Comparison of ENCODE assay signal across 10 mouse cellular contexts in the genomic region with DNA sequence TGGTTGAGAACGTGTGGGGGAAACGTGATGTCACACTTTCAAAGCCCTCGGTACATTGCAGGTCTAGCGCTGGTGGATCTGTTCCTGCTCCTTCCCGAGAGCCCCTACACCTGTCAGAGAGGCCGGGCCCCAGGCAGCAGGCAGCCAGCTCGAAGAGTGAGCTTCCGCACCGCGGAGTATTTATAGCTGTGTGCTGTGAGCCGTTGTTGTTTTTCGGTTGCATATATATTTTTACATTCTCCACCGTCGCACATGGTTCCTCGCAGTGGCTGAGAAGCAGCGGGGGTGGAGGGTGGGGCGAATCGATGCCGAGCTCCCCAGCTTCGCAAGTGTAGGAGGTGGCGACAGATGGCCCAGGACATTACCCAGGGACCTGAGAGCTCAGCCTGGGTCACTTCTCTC. TPM values are rescaled to one million over a fixed set of nuclear protein-coding genes. Genes with fewer than 3 reads are reported as not detected.
DNase-seq lines count a peak whose midpoint lies in the region; ATAC-seq lines count a peak whose summit lies in the region.
"Had no signal": no experiment of that assay in that cellular context is flagged by ENCODE, and none has a peak within 500 bp of the region (broad histone marks: within the 10 kb centered on the region; RNA-seq: fewer than 3 reads in every experiment).

No protein-coding gene starts in this region.

- no peak overlapping the region for H3K9ac ChIP-seq in hindbrain, embryonic 14.5 days

- no peaks in the 10 kb centered on the region for H3K9me3 ChIP-seq in hindbrain, embryonic 10.5 days
- H3K9me3 ChIP-seq in hindbrain, embryonic 14.5 days (ENCODE audit: control insufficient read depth, low read length) = no peaks in the 10 kb centered on the region

- no peak for ATAC-seq in hindbrain, embryonic 14.5 days (ENCODE audit: low FRiP score)
- peak; percentile 61 for ATAC-seq in activated CD4-positive, CD25-positive, alpha-beta regulatory T cell, adult 4 months
- ATAC-seq: Patski had no signal

- no peak overlapping the region for H3K4me2 ChIP-seq in hindbrain, embryonic 14.5 days (replicated peaks)

- DNase-seq in hindbrain, embryonic 10.5 days (ENCODE audit: low spot score) = no peak
- no peak for DNase-seq in hindbrain, embryonic 14.5 days (ENCODE audit: low spot score)
- DNase-seq in left cerebral cortex, adult 9 months (ENCODE audit: low spot score in 2 of 2) = peak; percentile 48 to 78
- DNase-seq in right cerebral cortex, postnatal 14 days = peak; percentile 46
- DNase-seq in adrenal gland, postnatal 14 days = no peak
- no peak for DNase-seq in adrenal gland, adult (ENCODE audit: inconsistent age in 2 of 2, low spot score in 1 of 2)
- no peak for DNase-seq in adrenal gland, adult 2 months

- no peak overlapping the region; the same call in 1 of the 2 replicates for H3K4me3 ChIP-seq in hindbrain, embryonic 10.5 days
- no peak overlapping the region for H3K4me3 ChIP-seq in hindbrain, embryonic 14.5 days (replicated peaks; ENCODE audit: low read length)
- H3K4me3 ChIP-seq: heart, adult 2 months had no signal

- 26% methylated on average over 21 of the region's 21 CpGs for WGBS in hindbrain, embryonic 10.5 days
- WGBS in hindbrain, embryonic 14.5 days = 21% methylated on average over 21 of the region's 21 CpGs

- peaks cover 69% of the 10 kb centered on the region for H3K4me1 ChIP-seq in hindbrain, embryonic 10.5 days (replicated peaks)
- peaks cover 10% of the 10 kb centered on the region; the same call in 1 of the 2 replicates for H3K4me1 ChIP-seq in hindbrain, embryonic 14.5 days (replicated peaks; ENCODE audit: control insufficient read depth, insufficient read depth, low read length)

- H3K36me3 ChIP-seq in hindbrain, embryonic 10.5 days = no peaks in the 10 kb centered on the region
- H3K36me3 ChIP-seq in hindbrain, embryonic 14.5 days (replicated peaks; ENCODE audit: control insufficient read depth, insufficient read depth) = no peaks in the 10 kb centered on the region

- H3K27ac ChIP-seq in hindbrain, embryonic 10.5 days = peak overlapping the region; percentile 79
- H3K27ac ChIP-seq in hindbrain, embryonic 14.5 days = no peak overlapping the region
- H3K27ac ChIP-seq: heart, adult 2 months had no signal

- peaks cover 54% of the 10 kb centered on the region for H3K27me3 ChIP-seq in hindbrain, embryonic 10.5 days (ENCODE audit: insufficient read depth, poor library complexity, severe bottlenecking)
- H3K27me3 ChIP-seq in hindbrain, embryonic 14.5 days (ENCODE audit: control insufficient read depth, insufficient read depth, low read length) = no peaks in the 10 kb centered on the region
- H3K27me3 ChIP-seq: Patski had no signal

RNA-seq across cellular contexts. Expression of a gene that starts 11.0 kb away (rescaled TPM):
- 19.5 and 20.5 TPM in 2 replicates for polyA plus RNA-seq in hindbrain, embryonic 10.5 days (2016; fragmentation: Nextera tagmentation; extraction: Ambion mirVana)
- polyA plus RNA-seq in hindbrain, embryonic 14.5 days (2014; fragmentation: Nextera tagmentation; extraction: Ambion mirVana) = 4.5 and 6.3 TPM in 2 replicates
- polyA plus RNA-seq in activated CD4-positive, CD25-positive, alpha-beta regulatory T cell, adult 4 months (2017; shearing (Covaris generic)) = under 1 TPM in 1 of 2 experiments, not detected in 1; 0.07 TPM
- total RNA-seq in adrenal gland, postnatal 14 days (2021) = 0.60 and 0.82 TPM in 2 replicates
- total RNA-seq in adrenal gland, adult 2 months (2021) = under 1 TPM; 0.32 to 0.73 TPM
- 0.47 and 0.86 TPM in 2 replicates for polyA plus RNA-seq in adrenal gland, adult 2 months (2012; rRNA removed)

Comparison
In these comparisons a context has a peak if more than half of its experiments do, and no peak if none do; other contexts are left out.
1. DNase-seq: peak in left cerebral cortex, adult 9 months (2 of 2) and right cerebral cortex, postnatal 14 days (single experiment); none in hindbrain, embryonic 10.5 days (single experiment), hindbrain, embryonic 14.5 days (single experiment), adrenal gland, postnatal 14 days (single experiment), adrenal gland, adult (0 of 2) and adrenal gland, adult 2 months (single experiment).